Comparison of ENCODE assay signal across 16 mouse cellular contexts in genomic region chr1:98056277-98056676, GRCm38 (mm10). TPM values are rescaled to one million over a fixed set of nuclear protein-coding genes. Genes with fewer than 3 reads are reported as not detected.
A peak's percentile ranks its signal among the peaks of the same experiment; 100 is the strongest.
DNase-seq lines count a peak whose midpoint lies in the region; ATAC-seq lines count a peak whose summit lies in the region.
"Had no signal": no experiment of that assay in that cellular context is flagged by ENCODE, and none has a peak within 500 bp of the region (broad histone marks: within the 10 kb centered on the region; RNA-seq: fewer than 3 reads in every experiment).

No protein-coding gene starts in this region.

- intact Hi-C loops in heart, postnatal 25 days (cut with DNase I), result no loop called here

- no peak overlapping the region for H3K4me2 ChIP-seq in heart, embryonic 13.5 days
- H3K4me2 ChIP-seq in midbrain, embryonic 11.5 days, result no peak overlapping the region
- H3K4me2 ChIP-seq in midbrain, embryonic 14.5 days (ENCODE audit: low read length), result no peak overlapping the region
- H3K4me2 ChIP-seq: heart, embryonic 12.5 days; hindbrain, embryonic 14.5 days; liver, embryonic 13.5 days had no signal

- no peak for DNase-seq in heart, postnatal 25 days (ENCODE audit: low spot score)
- DNase-seq in midbrain, embryonic 11.5 days (ENCODE audit: low spot score, missing footprints), result peak; percentile 85
- no peak for DNase-seq in midbrain, embryonic 14.5 days
- peak; percentile 47 for DNase-seq in brain, adult 2 months (ENCODE audit: low read depth, low spot score)
- DNase-seq in yolk sac, embryonic 10.5 days (ENCODE audit: low spot score), result peak; percentile 21
- no peak for DNase-seq in urinary bladder, adult 18-20 months (ENCODE audit: low spot score in 2 of 2)
- DNase-seq: cerebellum, adult 11-12 months; gastrocnemius, postnatal 14 days; liver, embryonic 13.5 days; lung, postnatal 14 days had no signal

- ATAC-seq in heart, embryonic 13.5 days (ENCODE audit: extremely low read depth, insufficient number of reproducible peaks, low FRiP score, low TSS enrichment), result no peak
- ATAC-seq in midbrain, embryonic 11.5 days (ENCODE audit: low FRiP score), result no peak
- ATAC-seq in midbrain, embryonic 14.5 days (ENCODE audit: low FRiP score, low TSS enrichment), result no peak
- ATAC-seq: forebrain, embryonic 16.5 days; intestine, postnatal 0 days had no signal

- WGBS in heart, embryonic 13.5 days, result 58% methylated on average over 6 of the region's 6 CpGs
- 82% methylated on average over 6 of the region's 6 CpGs for WGBS in midbrain, embryonic 11.5 days
- 73% methylated on average over 6 of the region's 6 CpGs for WGBS in midbrain, embryonic 14.5 days

- H3K9ac ChIP-seq in heart, embryonic 13.5 days, result no peak overlapping the region
- no peak overlapping the region for H3K9ac ChIP-seq in midbrain, embryonic 11.5 days (ENCODE audit: low read length)
- H3K9ac ChIP-seq in midbrain, embryonic 14.5 days (replicated peaks; ENCODE audit: low read length), result no peak overlapping the region
- H3K9ac ChIP-seq: heart, embryonic 12.5 days; hindbrain, embryonic 14.5 days; liver, embryonic 13.5 days had no signal

- H3K27ac ChIP-seq in heart, embryonic 13.5 days (replicated peaks), result 0 out of 2 replicates have a peak overlapping the region, but pooled peaks have one; percentile 10
- H3K27ac ChIP-seq in midbrain, embryonic 11.5 days (ENCODE audit: low read depth, low read length), result no peak overlapping the region
- H3K27ac ChIP-seq in midbrain, embryonic 14.5 days (replicated peaks; ENCODE audit: low read depth, low read length), result no peak overlapping the region
- H3K27ac ChIP-seq: hindbrain, embryonic 14.5 days; limb, embryonic 10.5 days; liver, embryonic 13.5 days had no signal

- no peaks in the 10 kb centered on the region for H3K9me3 ChIP-seq in heart, embryonic 13.5 days
- no peaks in the 10 kb centered on the region for H3K9me3 ChIP-seq in midbrain, embryonic 11.5 days (ENCODE audit: control insufficient read depth, low read length)
- no peaks in the 10 kb centered on the region for H3K9me3 ChIP-seq in midbrain, embryonic 14.5 days (ENCODE audit: control insufficient read depth, low read length)
- H3K9me3 ChIP-seq: heart, embryonic 12.5 days; limb, embryonic 10.5 days; liver, embryonic 13.5 days had no signal

- no peaks in the 10 kb centered on the region for H3K27me3 ChIP-seq in heart, embryonic 13.5 days (replicated peaks)
- H3K27me3 ChIP-seq in midbrain, embryonic 11.5 days (ENCODE audit: control insufficient read depth, insufficient read depth, low read length), result no peaks in the 10 kb centered on the region
- H3K27me3 ChIP-seq in midbrain, embryonic 14.5 days (ENCODE audit: control insufficient read depth, insufficient read depth, low read length), result no peaks in the 10 kb centered on the region
- H3K27me3 ChIP-seq: heart, embryonic 12.5 days; liver, embryonic 13.5 days had no signal

- no peaks in the 10 kb centered on the region; the same call in 1 of the 2 replicates for H3K36me3 ChIP-seq in heart, embryonic 13.5 days
- no peaks in the 10 kb centered on the region for H3K36me3 ChIP-seq in midbrain, embryonic 11.5 days (ENCODE audit: control insufficient read depth, insufficient read depth, low read length)
- no peaks in the 10 kb centered on the region for H3K36me3 ChIP-seq in midbrain, embryonic 14.5 days (ENCODE audit: control insufficient read depth, insufficient read depth, low read length)
- H3K36me3 ChIP-seq: heart, embryonic 12.5 days; limb, embryonic 10.5 days; liver, embryonic 13.5 days had no signal

- peaks cover 23% of the 10 kb centered on the region for H3K4me1 ChIP-seq in heart, embryonic 13.5 days
- H3K4me1 ChIP-seq in midbrain, embryonic 11.5 days (ENCODE audit: control insufficient read depth, insufficient read depth, low read length), result peaks cover 12% of the 10 kb centered on the region; the same call in 1 of the 2 replicates
- H3K4me1 ChIP-seq in midbrain, embryonic 14.5 days (ENCODE audit: control insufficient read depth, insufficient read depth, low read length), result peaks cover 12% of the 10 kb centered on the region; the same call in 1 of the 2 replicates
- H3K4me1 ChIP-seq: liver, embryonic 13.5 days had no signal

- no peak overlapping the region for H3K4me3 ChIP-seq in heart, embryonic 13.5 days
- no peak overlapping the region for H3K4me3 ChIP-seq in midbrain, embryonic 11.5 days (ENCODE audit: low read depth, low read length)
- no peak overlapping the region for H3K4me3 ChIP-seq in midbrain, embryonic 14.5 days (replicated peaks; ENCODE audit: low read depth, low read length)
- H3K4me3 ChIP-seq: heart, embryonic 12.5 days; limb, embryonic 10.5 days; liver, embryonic 13.5 days had no signal

RNA-seq across cellular contexts. Expression of gene Pam, which starts 39.2 kb away (rescaled TPM):
- 340 and 404 TPM in 2 replicates for polyA plus RNA-seq in heart, embryonic 13.5 days (2015; fragmentation: Nextera tagmentation; extraction: Ambion mirVana)
- 100 to 1,000 TPM; 615 to 691 TPM for total RNA-seq in heart, postnatal 25 days (2021)
- polyA plus RNA-seq in midbrain, embryonic 11.5 days (2014; fragmentation: Nextera tagmentation; extraction: Ambion mirVana), result 21.1 and 21.2 TPM in 2 replicates
- polyA plus RNA-seq in midbrain, embryonic 14.5 days (2014; fragmentation: Nextera tagmentation; extraction: Ambion mirVana), result 47.2 and 51.8 TPM in 2 replicates

Comparison
In these comparisons a context has a peak if more than half of its experiments do, and no peak if none do; other contexts are left out.
1. DNase-seq: peak in midbrain, embryonic 11.5 days (single experiment), brain, adult 2 months (single experiment) and yolk sac, embryonic 10.5 days (single experiment); none in heart, postnatal 25 days (single experiment), midbrain, embryonic 14.5 days (single experiment) and urinary bladder, adult 18-20 months (0 of 2).